Mouse (Mus musculus): ENCODE results near the gene Ahctf1.

Ahctf1 gene

GRCm38 (mm10) chr1:179804140-179804881, 831 bp upstream of the Ahctf1 start:
- DNase-seq (ENCODE audit: low read depth in 2 of 2, low spot score in 2 of 2): no peak

GRCm38 (mm10) chr1:179802610-179803512, 619 bp downstream of the Ahctf1 start, which contains the start of gene Gm10518:
Gene Gm10518, plus strand, starts transcription at chr1:179803376.
- DNase-seq (ENCODE audit: low read depth in 2 of 2, low spot score in 2 of 2): peak; percentile 35 to 43

GRCm38 (mm10) chr1:179798794-179799193, 4.7 kb downstream of the Ahctf1 start:
- DNase-seq (ENCODE audit: low read depth in 2 of 2, low spot score in 2 of 2): no peak

GRCm38 (mm10) chr1:179787281-179787680, 16.2 kb downstream of the Ahctf1 start:
- no peak for DNase-seq (ENCODE audit: low read depth in 2 of 2, low spot score in 2 of 2)

GRCm38 (mm10) chr1:179785502-179785901, 18.0 kb downstream of the Ahctf1 start:
- DNase-seq (ENCODE audit: low read depth in 2 of 2, low spot score in 2 of 2): no peak

- no peak for DNase-seq (ENCODE audit: low read depth in 2 of 2, low spot score in 2 of 2)
These were observed 19.4 kb downstream of the Ahctf1 start for GRCm38 (mm10) chr1:179784098-179784497.

- DNase-seq (ENCODE audit: low read depth in 2 of 2, low spot score in 2 of 2): no peak
These were observed 26.6 kb downstream of the Ahctf1 start for GRCm38 (mm10) chr1:179776831-179777230.

- no peak for DNase-seq (ENCODE audit: low read depth in 2 of 2, low spot score in 2 of 2)
These were observed 42.9 kb downstream of the Ahctf1 start for GRCm38 (mm10) chr1:179760553-179760952.

- no peak for DNase-seq (ENCODE audit: low read depth in 2 of 2, low spot score in 2 of 2)
These were observed 43.4 kb downstream of the Ahctf1 start for GRCm38 (mm10) chr1:179760086-179760485.

- no peak for DNase-seq (ENCODE audit: low read depth in 2 of 2, low spot score in 2 of 2)
These were observed 47.0 kb downstream of the Ahctf1 start for GRCm38 (mm10) chr1:179756477-179756876.

GRCm38 (mm10) chr1:179753006-179753405, 50.5 kb downstream of the Ahctf1 start:
- DNase-seq (ENCODE audit: low read depth in 2 of 2, low spot score in 2 of 2): no peak

GRCm38 (mm10) chr1:179752276-179752675, 51.2 kb downstream of the Ahctf1 start:
- DNase-seq (ENCODE audit: low read depth in 2 of 2, low spot score in 2 of 2): no peak

- DNase-seq (ENCODE audit: low read depth in 2 of 2, low spot score in 2 of 2): no peak
These were observed 58.3 kb downstream of the Ahctf1 start, which contains the start of gene Kif28 for GRCm38 (mm10) chr1:179745171-179745570. Gene Kif28, minus strand, starts transcription at chr1:179745271.

- DNase-seq (ENCODE audit: low read depth in 2 of 2, low spot score in 2 of 2): no peak
These were observed 59.8 kb downstream of the Ahctf1 start for GRCm38 (mm10) chr1:179743593-179744193.

GRCm38 (mm10) chr1:179736483-179736882, 67.0 kb downstream of the Ahctf1 start:
- DNase-seq (ENCODE audit: low read depth in 2 of 2, low spot score in 2 of 2): no peak

- DNase-seq (ENCODE audit: low read depth in 2 of 2, low spot score in 2 of 2): peak; percentile 60 to 61
These were observed 68.7 kb downstream of the Ahctf1 start for GRCm38 (mm10) chr1:179734500-179735474.

GRCm38 (mm10) chr1:179731391-179731790, 72.1 kb downstream of the Ahctf1 start:
- DNase-seq (ENCODE audit: low read depth in 2 of 2, low spot score in 2 of 2): no peak

- DNase-seq (ENCODE audit: low read depth in 2 of 2, low spot score in 2 of 2): no peak
These were observed 74.8 kb downstream of the Ahctf1 start for GRCm38 (mm10) chr1:179728661-179729060.

- no peak for DNase-seq (ENCODE audit: low read depth in 2 of 2, low spot score in 2 of 2)
These were observed 80.5 kb downstream of the Ahctf1 start for GRCm38 (mm10) chr1:179722811-179723469.

GRCm38 (mm10) chr1:179715786-179716185, 87.7 kb downstream of the Ahctf1 start:
- DNase-seq (ENCODE audit: low read depth in 2 of 2, low spot score in 2 of 2): no peak

Measured in CD8-positive naive resting alpha-beta T cell, adult 2 months (primary cell).